Mouse (Mus musculus): ENCODE measurements around the gene Kdm1a.

The Kdm1a gene

DNA sequence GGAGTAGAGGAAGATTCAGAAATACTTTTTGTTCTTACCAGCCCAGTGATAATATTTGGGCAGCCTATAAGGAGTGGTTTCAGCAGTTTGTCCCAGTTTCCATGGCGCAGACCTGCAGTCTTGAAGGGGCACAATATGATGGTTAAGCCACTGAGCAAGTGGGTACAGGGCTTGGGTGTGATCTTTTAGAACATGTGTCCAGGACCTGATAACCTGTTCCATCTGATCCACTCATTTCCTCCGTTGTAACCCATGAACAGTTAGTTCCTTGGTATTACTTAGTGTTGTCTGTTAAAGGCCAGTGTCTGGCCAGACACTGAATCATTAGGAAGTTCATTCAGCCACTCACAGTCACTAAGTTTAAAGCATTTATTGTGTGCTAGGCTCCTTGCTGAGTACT, 78.2 kb downstream of the Kdm1a start:
- no peak for DNase-seq (ENCODE audit: low read depth)

GRCm38 (mm10) chr4:136521898-136522297, 80.6 kb downstream of the Kdm1a start:
- DNase-seq (ENCODE audit: low read depth): no peak

GRCm38 (mm10) chr4:136519866-136520265, 82.7 kb downstream of the Kdm1a start:
- no peak for DNase-seq (ENCODE audit: low read depth)

GRCm38 (mm10) chr4:136518576-136518975, 83.9 kb downstream of the Kdm1a start:
- no peak for DNase-seq (ENCODE audit: low read depth)

GRCm38 (mm10) chr4:136518141-136518540, 84.4 kb downstream of the Kdm1a start:
- DNase-seq (ENCODE audit: low read depth): no peak

DNA sequence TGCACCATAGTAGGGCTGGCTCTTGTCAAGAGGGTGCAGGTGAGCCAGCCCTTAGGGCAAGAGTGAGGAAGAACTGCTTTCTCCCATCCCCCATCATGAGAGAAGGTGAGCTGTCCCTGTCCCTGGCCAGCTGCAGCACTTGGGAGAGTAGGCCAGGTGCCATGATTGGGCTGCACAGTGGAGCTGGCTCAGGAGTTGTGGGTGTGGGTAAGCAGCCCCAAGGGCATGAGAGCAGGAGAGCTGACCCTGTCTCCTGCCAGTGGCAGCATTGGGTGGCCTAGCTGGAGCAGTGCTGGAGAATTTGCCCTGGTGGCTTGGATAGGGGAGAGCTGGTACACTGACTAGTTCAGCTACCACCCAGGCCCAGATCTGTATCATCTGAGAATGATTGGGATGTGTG, 89.6 kb downstream of the Kdm1a start:
- no peak for DNase-seq (ENCODE audit: low read depth)

DNA sequence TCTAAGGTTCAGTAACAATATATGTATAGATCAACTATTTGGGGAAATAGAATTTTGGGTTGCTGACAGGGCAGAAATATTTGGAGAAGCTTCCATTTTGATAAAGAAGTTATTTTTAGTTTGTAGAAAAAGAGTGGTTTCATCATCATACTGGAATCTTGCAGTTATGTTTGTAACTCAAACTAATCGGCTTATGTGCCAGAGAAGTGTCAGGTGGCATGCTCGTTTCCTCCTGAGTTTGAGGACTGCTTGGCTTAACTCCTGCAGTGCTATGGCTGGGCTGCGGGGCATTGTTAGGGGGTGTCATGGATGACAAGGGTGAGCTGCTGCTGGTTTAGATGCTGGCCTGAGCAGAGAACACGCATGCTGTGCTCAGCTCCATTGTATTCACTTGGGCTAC, 90.8 kb downstream of the Kdm1a start:
- no peak for DNase-seq (ENCODE audit: low read depth)

- no peak for DNase-seq (ENCODE audit: low read depth)
Measured at GRCm38 (mm10) chr4:136509857-136510256, 92.7 kb downstream of the Kdm1a start.

- no peak for DNase-seq (ENCODE audit: low read depth)
Measured at GRCm38 (mm10) chr4:136505426-136506215, 96.9 kb downstream of the Kdm1a start.
